Mouse (Mus musculus) CH12.LX (cell line): ENCODE data around the gene Zfp618. TPM values are rescaled to one million over a fixed set of nuclear protein-coding genes. Genes with fewer than 3 reads are reported as not detected.

Experiments
- DNase-seq: peaks from one replicate; pipeline ENCODE4 v3.0.0-alpha.2; 2013; ENCODE audit errors: extremely low read depth
- H3K27ac ChIP-seq: 2 replicates; pipeline ENCODE4 v1.5.1; 2012; ENCODE audit warnings: low read depth, mild to moderate bottlenecking, control low read depth, moderate library complexity; ENCODE audit not compliant: insufficient read depth
- H3K27me3 ChIP-seq: replicated peaks from 2 replicates; pipeline ENCODE3; 2012; ENCODE audit warnings: inconsistent platforms
- H3K36me3 ChIP-seq, 2 experiments: replicated peaks in 1 of 2; 2 replicates each; pipeline versions ENCODE3 to v1.6.1; 2012; ENCODE audit warnings: inconsistent platforms in 1 of 2, low read length in 1 of 2, mild to moderate bottlenecking in 1 of 2, mixed read lengths in 1 of 2, moderate library complexity in 1 of 2; ENCODE audit not compliant: control insufficient read depth in 1 of 2, insufficient read depth in 1 of 2
- H3K4me1 ChIP-seq, 2 experiments: 2 replicates each; pipeline ENCODE4 v1.6.1; 2012; ENCODE audit warnings: inconsistent platforms in 1 of 2, moderate library complexity in 1 of 2; ENCODE audit not compliant: insufficient read depth in 2 of 2, control insufficient read depth in 1 of 2
- H3K4me2 ChIP-seq: 2 replicates; pipeline ENCODE4 v1.6.1; 2012; ENCODE audit warnings: low read depth, mild to moderate bottlenecking, control low read depth; ENCODE audit not compliant: poor library complexity, insufficient read depth, severe bottlenecking
- H3K4me3 ChIP-seq, 3 experiments: fragments of 150-350 bp in 1 of 3; sonication (generic) in 1 of 3; replicated peaks in 1 of 3; 2 replicates each; pipeline versions ENCODE3 to v1.5.1; 2011 to 2012; ENCODE audit warnings: low read depth in 2 of 3, low read length in 2 of 3, mild to moderate bottlenecking in 2 of 3, moderate library complexity in 2 of 3, control low read depth in 1 of 3, improper control_type of control experiment in 1 of 3, inconsistent platforms in 1 of 3, mixed read lengths in 1 of 3; ENCODE audit not compliant: poor library complexity in 1 of 3
- H3K79me2 ChIP-seq: replicated peaks from 2 replicates; pipeline ENCODE4 v1.6.1; 2012; ENCODE audit warnings: mild to moderate bottlenecking, moderate library complexity; ENCODE audit not compliant: control insufficient read depth, poor library complexity, insufficient read depth, severe bottlenecking; ENCODE audit errors: extremely low read depth
- H3K9ac ChIP-seq: 2 replicates; pipeline ENCODE4 v1.6.1; 2012; ENCODE audit warnings: low read depth, mild to moderate bottlenecking, control low read depth, moderate library complexity; ENCODE audit not compliant: insufficient read depth
- H3K9me3 ChIP-seq: replicated peaks from 2 replicates; pipeline ENCODE3; 2012; ENCODE audit warnings: low read length, inconsistent platforms, mixed read lengths
- BHLHE40 ChIP-seq: IDR thresholded peaks from 2 replicates; pipeline ENCODE4 v1.6.1; 2011; ENCODE audit warnings: mild to moderate bottlenecking, low read depth, low read length, improper control_type of control experiment
- CHD1 ChIP-seq: IDR thresholded peaks from 2 replicates; pipeline ENCODE4 v1.6.1; 2012; ENCODE audit warnings: low read depth, low read length, improper control_type of control experiment, inconsistent platforms
- CTCF ChIP-seq, 2 experiments: IDR thresholded peaks in 1 of 2; conservative IDR thresholded peaks in 1 of 2; 2 replicates each; pipeline ENCODE4 v1.5.1; 2011 to 2012; ENCODE audit warnings: low read depth in 2 of 2, low read length in 2 of 2, improper control_type of control experiment in 1 of 2, inconsistent platforms in 1 of 2, mild to moderate bottlenecking in 1 of 2, moderate library complexity in 1 of 2
- ETS1 ChIP-seq: conservative IDR thresholded peaks from 2 replicates; pipeline ENCODE4 v1.6.1; 2012; ENCODE audit warnings: low read depth, mild to moderate bottlenecking, inconsistent platforms, low read length, improper control_type of control experiment, moderate library complexity
- GABPA ChIP-seq: IDR thresholded peaks from 2 replicates; pipeline ENCODE4 v1.6.1; 2012; ENCODE audit warnings: low read depth, low read length, improper control_type of control experiment, inconsistent platforms; ENCODE audit not compliant: insufficient replicate concordance
- IRF4 ChIP-seq: IDR thresholded peaks from 2 replicates; pipeline ENCODE4 v1.6.1; 2014; ENCODE audit warnings: low read depth, mild to moderate bottlenecking, inconsistent platforms, low read length, improper control_type of control experiment
- JUND ChIP-seq: conservative IDR thresholded peaks from 2 replicates; pipeline ENCODE4 v1.6.1; 2011; ENCODE audit warnings: low read depth, low read length, improper control_type of control experiment
- NELFE ChIP-seq: IDR thresholded peaks from 2 replicates; pipeline ENCODE4 v1.6.1; 2011; ENCODE audit warnings: low read depth, low read length, improper control_type of control experiment
- NRF1 ChIP-seq: IDR thresholded peaks from 2 replicates; pipeline ENCODE4 v1.6.1; 2014; ENCODE audit warnings: low read depth, mild to moderate bottlenecking, inconsistent platforms, low read length, improper control_type of control experiment, moderate library complexity
- USF2 ChIP-seq: conservative IDR thresholded peaks from 2 replicates; pipeline ENCODE4 v1.6.1; 2011; ENCODE audit warnings: low read depth, low read length, improper control_type of control experiment
- dilution Hi-C: fragments of 300-500 bp; cut with MboI; formaldehyde crosslinking; loops from 2 replicates; pipeline ENCODE4 v1.14.3; 2020; ENCODE audit warnings: low sequenced_read_pairs; ENCODE audit not compliant: extremely low pct_unique_long_range_greater_than_20kb, extremely low pct_ligation_motif_present
- in situ Hi-C: fragments of 300-500 bp; cut with MboI; formaldehyde crosslinking; loops from 3 replicates; pipeline ENCODE4 v1.14.3; 2019; ENCODE audit warnings: low sequenced_read_pairs, low pct_ligation_motif_present, low pct_unique_long_range_greater_than_20kb, mixed read lengths
- polyA plus RNA-seq: library from polyadenylated mRNA; unstranded; fragments of >175 nt; gene quantifications from 2 replicates; pipeline ENCODE4 v1.2.1, GENCODE M21; 2012; ENCODE audit warnings: low read depth; ENCODE audit not compliant: insufficient read length
- total RNA-seq, 2 experiments: library from RNA; depleted of rRNA; stranded (reverse); fragments of 300-350 nt in 1 of 2; fragments of >200 nt in 1 of 2; gene quantifications; 2 replicates each; pipeline ENCODE4 v1.2.3; 2012 to 2014

Zfp618 gene
- total and polyA plus RNA-seq, 3 experiments, result not detected

DNA sequence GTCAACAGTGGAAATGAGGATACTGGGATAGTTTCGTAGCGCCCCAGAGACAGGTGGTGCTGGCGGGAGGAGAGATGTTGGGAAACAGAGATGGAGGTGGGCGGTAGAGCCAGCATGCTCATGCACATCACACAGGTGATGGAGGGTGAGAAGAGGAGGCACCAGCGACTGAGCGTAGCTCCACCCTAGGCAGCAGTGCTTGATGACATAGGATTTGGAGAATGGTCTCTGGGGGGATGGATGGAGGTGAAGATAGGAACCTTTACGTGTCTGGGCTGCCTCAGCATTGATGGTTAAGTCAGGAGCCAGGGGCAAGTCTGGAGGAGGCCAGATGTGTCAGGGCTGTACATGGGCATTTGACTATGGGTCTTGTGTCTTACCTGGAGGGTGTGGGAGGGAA lies 58.7 kb downstream of the Zfp618 start:
- dilution Hi-C loops, result no loop called here
- in situ Hi-C loops, result no loop called here
- Histone ChIP-seq H3K4me3 (no peak overlapping the region), H3K4me1 (no peaks in the 10 kb centered on the region), H3K36me3 (no peaks in the 10 kb centered on the region), H3K27me3 (peaks cover 75% of the 10 kb centered on the region), H3K9me3 (no peaks in the 10 kb centered on the region), H3K27ac (no peak overlapping the region), H3K79me2 (no peaks in the 10 kb centered on the region), H3K9ac (no peak overlapping the region), H3K4me2 (no peak overlapping the region)
- no peak for DNase-seq
- no peak for TF ChIP-seq JUND
- no peak for TF ChIP-seq CHD1
- no peak for TF ChIP-seq CTCF (conservative IDR thresholded peaks at IDR 0.05 in 1 of 2, IDR thresholded peaks at IDR 0.05 in 1 of 2; ENCODE audit: low read depth in 2 of 2, low read length in 2 of 2)
- no peak for TF ChIP-seq ETS1
- TF ChIP-seq NRF1, result no peak
- TF ChIP-seq USF2, result no peak

DNA sequence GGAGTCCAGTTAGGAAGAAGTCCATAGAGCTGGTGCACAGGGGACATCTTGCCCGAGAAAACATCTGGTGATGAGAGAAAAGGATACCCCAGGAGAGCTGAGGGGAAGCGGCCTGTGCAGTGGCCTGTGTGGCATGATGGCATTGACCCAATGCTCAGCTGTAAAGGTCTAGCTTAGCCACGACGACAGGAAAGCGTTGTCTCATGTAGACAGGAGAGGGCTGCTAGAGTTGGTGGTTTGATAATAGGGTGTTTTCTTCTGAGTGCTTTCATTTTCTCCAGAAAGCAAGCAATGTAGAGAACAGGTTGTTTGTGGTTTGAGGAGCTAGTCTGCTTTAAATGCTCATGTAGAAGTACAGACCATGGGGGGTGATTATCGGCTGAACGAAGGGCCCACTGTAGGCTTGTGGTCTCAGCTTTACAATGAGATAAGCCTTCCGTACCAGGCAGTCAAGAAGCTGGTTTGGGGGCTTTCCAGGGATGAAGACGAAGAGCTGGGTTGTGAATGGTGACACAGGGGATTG lies 59.4 kb downstream of the Zfp618 start:
- no peaks in the 10 kb centered on the region for H3K79me2 ChIP-seq
- H3K9me3 ChIP-seq, result no peaks in the 10 kb centered on the region
- in situ Hi-C loops, result no loop called here
- no peaks in the 10 kb centered on the region for H3K36me3 ChIP-seq
- no peak for DNase-seq
- peaks cover 76% of the 10 kb centered on the region for H3K27me3 ChIP-seq
- dilution Hi-C loops, result no loop called here
- H3K4me3 ChIP-seq, result no peak overlapping the region
- no peak overlapping the region for H3K4me2 ChIP-seq
- H3K9ac ChIP-seq, result no peak overlapping the region
- no peaks in the 10 kb centered on the region for H3K4me1 ChIP-seq
- TF ChIP-seq NELFE (no peak), IRF4 (no peak), CTCF (conservative IDR thresholded peaks at IDR 0.05 in 1 of 2, IDR thresholded peaks at IDR 0.05 in 1 of 2; ENCODE audit: low read depth in 2 of 2, low read length in 2 of 2) (no peak), CHD1 (no peak), BHLHE40 (no peak)
- H3K27ac ChIP-seq, result no peak overlapping the region

DNA sequence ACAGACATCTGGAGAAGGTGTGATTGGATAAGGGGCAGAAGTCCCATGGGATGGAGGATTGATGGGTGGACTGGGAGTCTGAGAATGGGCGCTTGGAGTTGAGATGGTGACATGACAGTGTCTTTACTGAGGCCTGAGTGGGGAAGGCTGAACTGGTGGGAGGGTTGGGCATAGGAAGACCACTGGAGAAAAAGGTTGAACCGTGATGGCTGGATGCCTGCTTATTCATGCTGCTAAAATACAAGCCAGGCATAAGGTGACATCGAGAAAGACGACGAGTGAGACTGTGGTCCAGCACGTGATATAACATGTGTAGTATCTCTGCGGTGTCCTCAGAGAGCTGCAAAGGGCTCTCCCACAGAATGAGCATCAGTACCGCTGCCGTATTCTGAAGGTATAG lies 59.9 kb downstream of the Zfp618 start:
- no peak overlapping the region for H3K9ac ChIP-seq
- no peak for TF ChIP-seq GABPA
- no peak for TF ChIP-seq BHLHE40
- no peak overlapping the region for H3K4me3 ChIP-seq
- no peaks in the 10 kb centered on the region for H3K36me3 ChIP-seq
- no peak overlapping the region for H3K4me2 ChIP-seq
- H3K79me2 ChIP-seq, result no peaks in the 10 kb centered on the region
- DNase-seq, result no peak
- in situ Hi-C loops (no loop called here), dilution Hi-C loops (no loop called here)
- H3K4me1 ChIP-seq, result no peaks in the 10 kb centered on the region
- peaks cover 75% of the 10 kb centered on the region for H3K27me3 ChIP-seq
- no peaks in the 10 kb centered on the region for H3K9me3 ChIP-seq
- H3K27ac ChIP-seq, result no peak overlapping the region
